Mouse (Mus musculus): ENCODE measurements around the gene B3gnt7.

- TF ChIP-seq CTCF (IDR thresholded peaks at IDR 0.05; ENCODE audit: extremely low read depth, insufficient read length, insufficient replicate concordance, low read depth, low read length) (no peak), POLR2A (IDR thresholded peaks at IDR 0.05; ENCODE audit: low read depth, low read length) (no peak)
Measured at GRCm38 (mm10) chr1:86336330-86336729, 33.7 kb downstream of the B3gnt7 start.

Data from small intestine, adult 2 months (tissue).